Comparison of ENCODE assay signal across 10 mouse cellular contexts in genomic region chr17:45812289-45812955, GRCm38 (mm10).
DNase-seq lines count a peak whose midpoint lies in the region; ATAC-seq and TF ChIP-seq lines count a peak whose summit lies in the region.
"Had no signal": no experiment of that assay in that cellular context is flagged by ENCODE, and none has a peak within 500 bp of the region (broad histone marks: within the 10 kb centered on the region; RNA-seq: fewer than 3 reads in every experiment).

No protein-coding gene starts in this region.

- H3K4me2 ChIP-seq in heart, embryonic 14.5 days (ENCODE audit: low read length), result peak overlapping the region; percentile 20; the same call in 1 of the 2 replicates
- H3K4me2 ChIP-seq in forebrain, embryonic 13.5 days, result no peak overlapping the region
- H3K4me2 ChIP-seq: limb, embryonic 13.5 days had no signal

- no peaks in the 10 kb centered on the region for H3K36me3 ChIP-seq in liver, adult 2 months (ENCODE audit: control insufficient read depth, insufficient read depth, low read length)
- no peaks in the 10 kb centered on the region for H3K36me3 ChIP-seq in heart, embryonic 14.5 days (ENCODE audit: control insufficient read depth, insufficient read depth, low read length)
- H3K36me3 ChIP-seq in forebrain, embryonic 13.5 days (ENCODE audit: poor library complexity, severe bottlenecking), result no peaks in the 10 kb centered on the region
- H3K36me3 ChIP-seq: limb, embryonic 13.5 days had no signal

- peak; percentile 18; the same call in 1 of the 2 replicates for TF ChIP-seq CTCF in liver, adult 2 months (IDR thresholded peaks at IDR 0.05; ENCODE audit: low read depth, low read length)
- TF ChIP-seq CTCF in layer of hippocampus, adult 2 months (conservative IDR thresholded peaks at IDR 0.05), result no peak

- no peaks in the 10 kb centered on the region for H3K9me3 ChIP-seq in heart, embryonic 14.5 days (ENCODE audit: control insufficient read depth, low read length)
- no peaks in the 10 kb centered on the region for H3K9me3 ChIP-seq in forebrain, embryonic 13.5 days (replicated peaks)
- H3K9me3 ChIP-seq: limb, embryonic 13.5 days had no signal

- WGBS in liver, adult 2 months, result 44% methylated on average over 9 of the region's 9 CpGs
- WGBS in heart, embryonic 14.5 days, result 45% methylated on average over 9 of the region's 9 CpGs
- 84% methylated on average over 9 of the region's 9 CpGs for WGBS in forebrain, embryonic 13.5 days

- H3K4me1 ChIP-seq in liver, adult 2 months (ENCODE audit: control insufficient read depth, insufficient read depth, low read length), result peaks cover 11% of the 10 kb centered on the region; the same call in 1 of the 2 replicates
- peaks cover 30 to 40% of the 10 kb centered on the region in 2 experiments for H3K4me1 ChIP-seq in heart, embryonic 14.5 days (ENCODE audit: control insufficient read depth in 2 of 2, insufficient read depth in 2 of 2, low read length in 2 of 2)
- peaks cover 17% of the 10 kb centered on the region for H3K4me1 ChIP-seq in forebrain, embryonic 13.5 days

- no peak for TF ChIP-seq POLR2A in liver, adult 2 months (IDR thresholded peaks at IDR 0.05; ENCODE audit: extremely low read depth, insufficient read depth, low read length)

- ATAC-seq in heart, embryonic 14.5 days (ENCODE audit: insufficient number of reproducible peaks, insufficient read depth, low FRiP score, low read depth), result peak; percentile 62
- no peak for ATAC-seq in forebrain, embryonic 13.5 days

- no peak overlapping the region for H3K9ac ChIP-seq in liver, adult 2 months (ENCODE audit: low read depth, low read length)
- peak overlapping the region; percentile 28; the same call in 1 of the 2 replicates for H3K9ac ChIP-seq in heart, embryonic 14.5 days (ENCODE audit: low read length)
- no peak overlapping the region for H3K9ac ChIP-seq in forebrain, embryonic 13.5 days
- H3K9ac ChIP-seq: limb, embryonic 13.5 days had no signal

- no peak overlapping the region for H3K4me3 ChIP-seq in liver, adult 2 months (ENCODE audit: insufficient read depth, low read depth, low read length)
- no peak overlapping the region for H3K4me3 ChIP-seq in heart, embryonic 14.5 days (ENCODE audit: control insufficient read depth in 1 of 2, insufficient read depth in 1 of 2, low read depth in 1 of 2, low read length in 2 of 2)
- no peak overlapping the region for H3K4me3 ChIP-seq in layer of hippocampus, adult 2 months
- no peak overlapping the region for H3K4me3 ChIP-seq in forebrain, embryonic 13.5 days
- H3K4me3 ChIP-seq: limb, embryonic 13.5 days had no signal

- peak; percentile 91 for DNase-seq in liver, adult 2 months (ENCODE audit: extremely low read depth, low read depth, low spot score)
- no peak for DNase-seq in liver
- DNase-seq in cerebellum, postnatal 36 days, result peak; percentile 67 to 74
- DNase-seq in lung, postnatal 10 days, result no peak
- DNase-seq in retina, embryonic 14.5 days (ENCODE audit: low spot score), result no peak
- no peak for DNase-seq in layer of hippocampus, adult 2 months (ENCODE audit: low spot score in 2 of 2)
- DNase-seq: thymus, adult 18-20 months had no signal

- no peaks in the 10 kb centered on the region for H3K27me3 ChIP-seq in liver, adult 2 months (ENCODE audit: control insufficient read depth, insufficient read depth, low read length)
- peaks cover 28% of the 10 kb centered on the region for H3K27me3 ChIP-seq in heart, embryonic 14.5 days (ENCODE audit: control insufficient read depth, insufficient read depth, low read length)
- no peaks in the 10 kb centered on the region for H3K27me3 ChIP-seq in forebrain, embryonic 13.5 days
- H3K27me3 ChIP-seq: limb, embryonic 13.5 days had no signal

- no peak overlapping the region for H3K27ac ChIP-seq in liver, adult 2 months (replicated peaks; ENCODE audit: insufficient read depth, low read depth, low read length)
- H3K27ac ChIP-seq in heart, embryonic 14.5 days (replicated peaks in 1 of 2; ENCODE audit: control insufficient read depth in 1 of 2, insufficient read depth in 1 of 2, low read depth in 2 of 2, low read length in 2 of 2), result peak overlapping the region; percentile 43 to 80
- H3K27ac ChIP-seq in layer of hippocampus, adult 2 months, result no peak overlapping the region
- H3K27ac ChIP-seq in forebrain, embryonic 13.5 days, result no peak overlapping the region
- H3K27ac ChIP-seq: limb, embryonic 13.5 days had no signal

- H3K79me2 ChIP-seq in liver, adult 2 months (ENCODE audit: control insufficient read depth, insufficient read depth, low read length), result no peaks in the 10 kb centered on the region

Comparison
In these comparisons a context has a peak if more than half of its experiments do, and no peak if none do; other contexts are left out.
1. DNase-seq: peak in liver, adult 2 months (single experiment) and cerebellum, postnatal 36 days (2 of 2); none in liver (single experiment), lung, postnatal 10 days (single experiment), retina, embryonic 14.5 days (single experiment) and layer of hippocampus, adult 2 months (0 of 2).
2. H3K27ac ChIP-seq: peak in heart, embryonic 14.5 days (2 of 2); none in liver, adult 2 months (single experiment), layer of hippocampus, adult 2 months (single experiment) and forebrain, embryonic 13.5 days (single experiment).